Mouse (Mus musculus) monocyte, adult 2 months (primary cell): ENCODE results near the gene Gm14685.
"Not testable (repeated sequence)": the region's sequence is repeated elsewhere in the genome, so short reads cannot be mapped to it uniquely, and the experiment has no call there.

Experiments used
- DNase-seq, 2 experiments: peaks; one replicate each; pipeline ENCODE4 v3.0.0; 2022; ENCODE audit warnings: low spot score in 2 of 2, low read depth in 1 of 2

Gm14685 gene

GRCm38 (mm10) chrX:73116747-73117146, at the start of gene Gm14685:
Gene Gm14685 (plus strand): TSS chrX:73117047.
- not testable (repeated sequence) for DNase-seq

GRCm38 (mm10) chrX:73082267-73083055, 34.4 kb upstream of the Gm14685 start, which contains the start of gene Xlr4a:
Gene Xlr4a (minus strand): TSS chrX:73082478.
- DNase-seq = not testable (repeated sequence)

- DNase-seq = not testable (repeated sequence)
These were observed 19.8 kb upstream of the Gm14685 start, which contains the start of gene Xlr3a for GRCm38 (mm10) chrX:73096941-73097508. Gene Xlr3a (minus strand): TSS chrX:73097095.

GRCm38 (mm10) chrX:73122859-73123829, 6.3 kb downstream of the Gm14685 start:
- DNase-seq = not testable (repeated sequence)

- DNase-seq = not testable (repeated sequence)
These were observed 26.4 kb downstream of the Gm14685 start for GRCm38 (mm10) chrX:73143218-73143618.

- DNase-seq = not testable (repeated sequence)
These were observed 31.6 kb downstream of the Gm14685 start, which contains the start of gene Xlr5b for GRCm38 (mm10) chrX:73148496-73148895. Gene Xlr5b (plus strand): TSS chrX:73148796.

- DNase-seq = not testable (repeated sequence)
These were observed 32.5 kb downstream of the Gm14685 start, which contains the start of gene DXBay18 for GRCm38 (mm10) chrX:73149350-73149749. Gene DXBay18 (minus strand): TSS chrX:73149450.

- not testable (repeated sequence) for DNase-seq
These were observed 60.0 kb downstream of the Gm14685 start, which contains the start of gene Spin2d for GRCm38 (mm10) chrX:73176889-73177288. Gene Spin2d (minus strand): TSS chrX:73176989.
